Mouse (Mus musculus) stomach, postnatal 0 days (tissue): ENCODE measurements around the gene Radil. TPM values are rescaled to one million over a fixed set of nuclear protein-coding genes. Genes with fewer than 3 reads are reported as not detected.
A peak's percentile ranks its signal among the peaks of the same experiment; 100 is the strongest.

ENCODE experiments used
- ATAC-seq: fragments of 200-750 bp; cut with Nextera tagmentation; 2 replicates; pipeline ENCODE4 v1.8.0; 2017; ENCODE audit not compliant: low FRiP score, low TSS enrichment
- DNase-seq: peaks from one replicate; pipeline ENCODE4 v3.0.0-alpha.2; 2016; ENCODE audit warnings: low spot score
- H3K27ac ChIP-seq: fragments of 300-500 bp; sonication (generic); replicated peaks from 2 replicates; pipeline ENCODE4 v1.5.1; 2014; ENCODE audit warnings: mild to moderate bottlenecking, control low read depth
- H3K27me3 ChIP-seq: fragments of 300-500 bp; sonication (generic); 2 replicates; pipeline ENCODE4 v1.6.1; 2014; ENCODE audit warnings: low read length; ENCODE audit not compliant: control insufficient read depth, insufficient read depth
- H3K36me3 ChIP-seq: fragments of 300-500 bp; sonication (generic); 2 replicates; pipeline ENCODE4 v1.6.1; 2014; ENCODE audit warnings: low read length, mixed read lengths; ENCODE audit not compliant: control insufficient read depth, insufficient read depth
- H3K4me1 ChIP-seq: fragments of 300-500 bp; sonication (generic); replicated peaks from 2 replicates; pipeline ENCODE4 v1.6.1; 2014; ENCODE audit warnings: antibody characterized with exemption; ENCODE audit not compliant: control insufficient read depth, insufficient read depth
- H3K4me2 ChIP-seq: fragments of 300-500 bp; sonication (generic); replicated peaks from 2 replicates; pipeline ENCODE4 v1.6.1; 2014; ENCODE audit warnings: low read depth, mild to moderate bottlenecking, control low read depth, moderate library complexity
- H3K4me3 ChIP-seq: fragments of 300-500 bp; sonication (generic); 2 replicates; pipeline ENCODE4 v1.5.1; 2014; ENCODE audit warnings: low read depth, low read length, control low read depth
- H3K9ac ChIP-seq: fragments of 300-500 bp; sonication (generic); 2 replicates; pipeline ENCODE4 v1.6.1; 2014; ENCODE audit warnings: mild to moderate bottlenecking, low read length, control low read depth, mixed read lengths
- H3K9me3 ChIP-seq: fragments of 300-500 bp; sonication (generic); 2 replicates; pipeline ENCODE4 v1.6.1; 2016; ENCODE audit warnings: low read length; ENCODE audit not compliant: control insufficient read depth
- CTCF ChIP-seq: IDR thresholded peaks from 2 replicates; pipeline ENCODE4 v1.5.1; 2016; ENCODE audit warnings: antibody characterized with exemption, low read depth, mild to moderate bottlenecking, moderate library complexity
- EP300 ChIP-seq: optimal IDR thresholded peaks from 2 replicates; pipeline ENCODE3; 2016; ENCODE audit warnings: antibody characterized with exemption
- WGBS: fragments of 180-500 bp; shearing (Covaris S2); extraction: QIAGEN DNeasy Blood & Tissue Kit; methylation state at CpG from one replicate; pipeline ENCODE4 v1.1.7; 2014; 5-methylcytosine and 5-hydroxymethylcytosine counted together
- polyA plus RNA-seq: library from polyadenylated mRNA; unstranded; fragments of >200 nt; fragmentation: Nextera tagmentation; extraction: Ambion mirVana; gene quantifications from 2 replicates; pipeline ENCODE4 v1.2.1, GENCODE M21; 2015

Gene Radil
- polyA plus RNA-seq, 1 experiment from 2014 or later = 0.36 TPM

- DNase-seq (no peak), ATAC-seq (no peak)
- Histone ChIP-seq H3K27me3 (no peaks in the 10 kb centered on the region), H3K9me3 (no peaks in the 10 kb centered on the region), H3K4me3 (no peak overlapping the region), H3K4me2 (no peak overlapping the region), H3K4me1 (no peaks in the 10 kb centered on the region), H3K27ac (no peak overlapping the region), H3K36me3 (no peaks in the 10 kb centered on the region), H3K9ac (no peak overlapping the region)
- no peak for TF ChIP-seq EP300
- no peak for TF ChIP-seq CTCF
- WGBS = 53% methylated on average over 14 of the region's 14 CpGs
These were observed 55.4 kb downstream of the Radil start for GRCm38 (mm10) chr5:142495321-142496096.

- Histone ChIP-seq H3K27ac (no peak overlapping the region), H3K9me3 (no peaks in the 10 kb centered on the region), H3K4me2 (no peak overlapping the region), H3K4me3 (no peak overlapping the region), H3K4me1 (no peaks in the 10 kb centered on the region), H3K9ac (no peak overlapping the region), H3K36me3 (no peaks in the 10 kb centered on the region), H3K27me3 (no peaks in the 10 kb centered on the region)
- ATAC-seq (no peak), DNase-seq (no peak)
- WGBS = 85% methylated on average over 3 of the region's 3 CpGs
- TF ChIP-seq EP300 (no peak), CTCF (no peak)
These were observed 57.6 kb downstream of the Radil start for GRCm38 (mm10) chr5:142493307-142493706.

DNA sequence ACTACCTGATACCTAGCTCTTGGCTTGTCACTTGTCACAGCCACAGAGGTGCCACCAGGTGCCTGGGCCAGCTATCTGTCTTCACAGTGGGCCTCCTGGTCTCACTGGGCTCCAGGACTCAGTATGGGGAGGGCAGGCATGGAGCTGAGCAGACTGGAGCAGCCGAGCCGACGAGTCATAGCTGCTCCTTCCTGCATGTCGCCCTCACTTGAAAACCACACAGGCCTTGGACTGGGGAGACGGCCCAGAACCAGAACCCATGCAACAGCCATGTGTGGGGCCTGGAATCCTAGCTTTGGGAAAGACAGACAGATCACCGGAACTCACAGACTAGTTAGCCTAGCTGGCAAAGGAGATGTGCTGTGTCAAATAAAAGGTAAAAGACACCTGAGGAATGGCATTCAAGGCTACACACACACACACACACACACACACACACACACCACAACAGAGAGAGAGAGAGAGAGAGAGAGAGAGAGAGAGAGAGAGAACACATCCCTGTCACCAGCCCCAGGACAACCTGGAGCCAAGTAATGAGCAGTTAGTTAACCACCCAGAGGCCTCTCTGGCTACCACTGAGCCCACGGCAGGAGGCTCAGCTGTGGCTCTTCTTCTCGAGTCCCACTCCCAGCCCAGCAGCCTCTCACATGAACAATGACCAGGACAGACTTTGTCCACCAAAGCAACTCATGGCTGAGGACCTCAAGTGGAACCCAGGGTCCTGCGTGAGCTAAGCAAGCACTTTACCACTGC lies 60.8 kb downstream of the Radil start:
- no peaks in the 10 kb centered on the region for H3K4me1 ChIP-seq
- 59% methylated on average over 9 of the region's 9 CpGs for WGBS
- no peak for ATAC-seq

DNA sequence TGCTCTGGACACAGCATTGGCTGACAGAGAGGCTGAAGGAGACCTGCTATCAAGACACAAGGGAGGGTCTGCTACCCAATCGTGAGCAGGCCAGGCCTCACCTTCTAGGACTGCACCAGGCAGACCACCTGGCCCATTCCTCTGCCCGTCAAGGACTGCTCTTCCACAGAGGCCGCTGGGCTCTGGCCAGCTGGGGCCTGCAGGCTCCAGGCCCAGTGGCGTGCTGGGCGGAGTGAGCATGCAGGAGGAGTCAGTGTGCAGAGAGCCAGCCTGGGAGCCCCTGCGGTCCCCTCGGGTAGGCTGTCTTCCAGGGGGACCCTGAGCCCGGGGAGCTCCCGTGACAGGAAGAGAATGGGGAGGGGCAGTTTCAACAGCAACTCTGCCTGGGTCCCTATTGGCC lies 64.2 kb downstream of the Radil start:
- WGBS = 49% methylated on average over 9 of the region's 9 CpGs
- no peaks in the 10 kb centered on the region for H3K36me3 ChIP-seq
- TF ChIP-seq EP300 (no peak), CTCF (no peak)

More for the DNA sequence above, 60.8 kb downstream of the Radil start:
- Histone ChIP-seq H3K4me2 (no peak overlapping the region), H3K9ac (no peak overlapping the region), H3K9me3 (no peaks in the 10 kb centered on the region), H3K36me3 (no peaks in the 10 kb centered on the region), H3K27ac (no peak overlapping the region), H3K4me3 (no peak overlapping the region), H3K27me3 (no peaks in the 10 kb centered on the region)
- DNase-seq = no peak
- TF ChIP-seq EP300 (no peak), CTCF (no peak)

DNA sequence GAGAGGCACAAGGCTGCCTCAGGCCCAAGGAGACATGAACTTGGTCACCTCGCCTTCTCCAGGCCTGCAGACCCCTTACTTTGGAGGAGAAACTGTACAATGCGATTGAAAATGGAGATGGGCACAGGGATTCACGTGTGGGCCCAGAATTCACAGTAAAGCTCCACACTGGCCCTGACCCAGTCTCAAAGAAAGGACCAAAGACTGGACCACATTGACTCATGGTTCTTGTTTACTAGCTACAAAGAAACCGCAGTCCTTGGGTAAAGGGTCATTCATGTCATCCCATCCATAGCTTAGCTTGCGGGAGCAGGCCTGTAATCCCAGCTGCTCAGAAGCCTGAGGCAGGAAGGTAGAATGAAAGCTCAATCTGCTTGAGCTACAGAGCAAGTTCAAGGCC lies 67.3 kb downstream of the Radil start:
- no peak overlapping the region for H3K27ac ChIP-seq
- WGBS = 91% methylated on average over 5 of the region's 5 CpGs
- H3K9me3 ChIP-seq = no peaks in the 10 kb centered on the region
- no peaks in the 10 kb centered on the region for H3K4me1 ChIP-seq
- no peak for ATAC-seq
- no peak overlapping the region for H3K4me2 ChIP-seq
- no peak overlapping the region for H3K9ac ChIP-seq
- no peak for DNase-seq
- no peaks in the 10 kb centered on the region for H3K36me3 ChIP-seq
- TF ChIP-seq EP300 = no peak
- TF ChIP-seq CTCF = no peak
- H3K27me3 ChIP-seq = no peaks in the 10 kb centered on the region
- H3K4me3 ChIP-seq = no peak overlapping the region

More for the DNA sequence above, 64.2 kb downstream of the Radil start:
- Histone ChIP-seq H3K4me3 (no peak overlapping the region), H3K27ac (no peak overlapping the region), H3K4me2 (no peak overlapping the region), H3K4me1 (no peaks in the 10 kb centered on the region), H3K27me3 (no peaks in the 10 kb centered on the region), H3K9ac (no peak overlapping the region), H3K9me3 (no peaks in the 10 kb centered on the region)
- DNase-seq (no peak), ATAC-seq (no peak; the same call in 1 of the 2 replicates)

GRCm38 (mm10) chr5:142482512-142482911 lies 68.4 kb downstream of the Radil start:
- Histone ChIP-seq H3K4me1 (no peaks in the 10 kb centered on the region), H3K9me3 (no peaks in the 10 kb centered on the region), H3K27me3 (no peaks in the 10 kb centered on the region), H3K4me3 (no peak overlapping the region), H3K4me2 (no peak overlapping the region), H3K27ac (no peak overlapping the region), H3K9ac (no peak overlapping the region), H3K36me3 (no peaks in the 10 kb centered on the region)
- ATAC-seq (no peak), DNase-seq (no peak)
- WGBS = 67% methylated on average over 2 of the region's 2 CpGs
- peak; percentile 66 for TF ChIP-seq CTCF
- no peak for TF ChIP-seq EP300
